Mouse (Mus musculus) WW6 (cell line): ENCODE results near the gene Gm5916.

Experiments
- DNase-seq: peaks from one replicate; pipeline ENCODE4 v3.0.0-alpha.2; 2013; ENCODE audit warnings: low read depth, low spot score

Gm5916 gene

DNA sequence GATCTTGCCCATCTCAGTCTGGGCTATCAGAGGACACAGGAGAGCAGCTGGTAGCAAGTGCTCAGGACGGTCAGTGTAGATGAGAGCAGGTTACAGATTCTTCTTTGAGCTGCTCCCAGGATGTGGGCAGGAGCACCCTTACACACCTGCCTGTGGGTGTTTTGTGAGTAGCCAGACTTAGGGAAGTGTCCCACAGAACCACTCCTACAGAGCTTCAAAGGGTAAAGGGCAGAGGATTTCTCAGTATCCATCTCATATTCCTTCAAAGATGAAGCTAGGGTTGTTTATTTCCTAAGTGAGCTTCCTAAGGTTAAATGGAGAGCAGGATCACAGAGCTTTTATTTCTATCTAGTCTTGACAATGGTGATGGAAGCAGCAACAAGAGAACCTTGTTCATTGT is at the start of gene Gm5916:
Gm5916 (minus strand) TSS at position 101 of the 400 bp plus-strand sequence.
- DNase-seq = no peak
